Mouse (Mus musculus) Patski (cell line): ENCODE measurements around the gene Trim62. TPM values are rescaled to one million over a fixed set of nuclear protein-coding genes. Genes with fewer than 3 reads are reported as not detected.

Experiments
- ATAC-seq: fragments of 100-300 bp; one replicate; pipeline ENCODE4 v1.8.0; 2021
- CTCF ChIA-PET: fragments of 350-600 bp; sonication (Branson Sonifier 250); formaldehyde crosslinking; loops from one replicate; lab custom pipeline; 2022; ENCODE audit warnings: inconsistent platforms; lab: Charles Lee
- POLR2A ChIA-PET: fragments of 350-600 bp; sonication (Branson Sonifier 250); formaldehyde crosslinking; loops from one replicate; lab custom pipeline; 2022; ENCODE audit warnings: antibody characterized with exemption, inconsistent platforms; lab: Charles Lee
- DNase-seq: peaks from one replicate; pipeline ENCODE4 v3.0.0-alpha.2; 2011; ENCODE audit warnings: low read depth, low spot score
- H3K27me3 ChIP-seq: fragments of 371-371 bp; one replicate; pipeline ENCODE4 v1.5.1; 2021
- CTCF ChIP-seq: fragments of 100-300 bp; IDR thresholded peaks from one replicate; pipeline ENCODE4 v1.5.1; 2021
- in situ Hi-C: fragments of 300-500 bp; cut with MboI; formaldehyde crosslinking; loops from 3 replicates; pipeline ENCODE4 v1.11.1; 2018; ENCODE audit warnings: low pct_unique_long_range_greater_than_20kb, mixed read lengths
- polyA plus RNA-seq: library from polyadenylated mRNA; unstranded; gene quantifications from one replicate; pipeline ENCODE4 v1.2.3, GENCODE M21; 2021

Trim62 gene
- polyA plus RNA-seq, 1 experiment from 2014 or later: 2.2 TPM

- no peaks in the 10 kb centered on the region for H3K27me3 ChIP-seq
- DNase-seq: no peak
- peak; percentile 3 for ATAC-seq
- no peak for TF ChIP-seq CTCF
- in situ Hi-C loops: no loop called here
- ChIA-PET POLR2A (interaction anchor here (0.6 kb wide), 1 partner anchor 39 kb away, joined by 3 read pairs; no protein-coding TSS in a partner anchor), CTCF (interaction anchor here (1.0 kb wide), 1 partner anchor 173 kb away, joined by 3 read pairs; no protein-coding TSS in a partner anchor)
These were observed 1.3 kb downstream of the Trim62 start for GRCm38 (mm10) chr4:128884711-128885095.

GRCm38 (mm10) chr4:128885540-128885939 is 2.2 kb downstream of the Trim62 start:
- POLR2A ChIA-PET: no interaction called here
- ATAC-seq (no peak), DNase-seq (no peak)
- CTCF ChIA-PET: no interaction called here
- H3K27me3 ChIP-seq: no peaks in the 10 kb centered on the region
- no peak for TF ChIP-seq CTCF
- in situ Hi-C loops: no loop called here

- ChIA-PET POLR2A (no interaction called here), CTCF (no interaction called here)
- TF ChIP-seq CTCF: no peak
- no peaks in the 10 kb centered on the region for H3K27me3 ChIP-seq
- ATAC-seq (no peak), DNase-seq (no peak)
- in situ Hi-C loops: no loop called here
These were observed 3.2 kb downstream of the Trim62 start for GRCm38 (mm10) chr4:128886571-128886970.

GRCm38 (mm10) chr4:128887026-128887425 is 3.6 kb downstream of the Trim62 start:
- in situ Hi-C loops: no loop called here
- ATAC-seq (no peak), DNase-seq (no peak)
- CTCF ChIA-PET: no interaction called here
- no peak for TF ChIP-seq CTCF
- POLR2A ChIA-PET: no interaction called here
- no peaks in the 10 kb centered on the region for H3K27me3 ChIP-seq

GRCm38 (mm10) chr4:128887641-128888091 is 4.3 kb downstream of the Trim62 start:
- no peak for TF ChIP-seq CTCF
- ATAC-seq: no peak
- ChIA-PET POLR2A (no interaction called here), CTCF (no interaction called here)
- no peaks in the 10 kb centered on the region for H3K27me3 ChIP-seq
- no peak for DNase-seq
- in situ Hi-C loops: no loop called here

GRCm38 (mm10) chr4:128888436-128888990 is 5.1 kb downstream of the Trim62 start:
- ATAC-seq (no peak), DNase-seq (no peak)
- no peaks in the 10 kb centered on the region for H3K27me3 ChIP-seq
- POLR2A ChIA-PET: no interaction called here
- in situ Hi-C loops: no loop called here
- no peak for TF ChIP-seq CTCF
- CTCF ChIA-PET: no interaction called here

GRCm38 (mm10) chr4:128889752-128890630 is 6.6 kb downstream of the Trim62 start:
- no peaks in the 10 kb centered on the region for H3K27me3 ChIP-seq
- ChIA-PET CTCF (no interaction called here), POLR2A (no interaction called here)
- in situ Hi-C loops: no loop called here
- no peak for TF ChIP-seq CTCF
- ATAC-seq (no peak), DNase-seq (no peak)

GRCm38 (mm10) chr4:128891157-128891556 is 7.8 kb downstream of the Trim62 start:
- CTCF ChIA-PET: no interaction called here
- DNase-seq (no peak), ATAC-seq (no peak)
- TF ChIP-seq CTCF: no peak
- in situ Hi-C loops: no loop called here
- POLR2A ChIA-PET: no interaction called here
- H3K27me3 ChIP-seq: no peaks in the 10 kb centered on the region

- TF ChIP-seq CTCF: no peak
- no peak for ATAC-seq
- ChIA-PET POLR2A (no interaction called here), CTCF (no interaction called here)
- no peak for DNase-seq
- in situ Hi-C loops: no loop called here
- H3K27me3 ChIP-seq: no peaks in the 10 kb centered on the region
These were observed 8.4 kb downstream of the Trim62 start for GRCm38 (mm10) chr4:128891746-128892145.

- no peak for TF ChIP-seq CTCF
- ChIA-PET POLR2A (no interaction called here), CTCF (no interaction called here)
- in situ Hi-C loops: no loop called here
- no peaks in the 10 kb centered on the region for H3K27me3 ChIP-seq
- ATAC-seq: no peak
- DNase-seq: no peak
These were observed 8.8 kb downstream of the Trim62 start for GRCm38 (mm10) chr4:128892188-128892587.

GRCm38 (mm10) chr4:128894112-128894511 is 10.7 kb downstream of the Trim62 start:
- in situ Hi-C loops: no loop called here
- no peaks in the 10 kb centered on the region for H3K27me3 ChIP-seq
- DNase-seq: no peak
- ATAC-seq: no peak
- POLR2A ChIA-PET: no interaction called here
- TF ChIP-seq CTCF: no peak
- CTCF ChIA-PET: no interaction called here
